Mouse (Mus musculus): Measurements from ENCODE around the gene Cdkn1c. TPM values are rescaled to one million over a fixed set of nuclear protein-coding genes. Genes with fewer than 3 reads are reported as not detected.

Cdkn1c gene
- polyA plus RNA-seq, 1 experiment, result 10.3 TPM

DNA sequence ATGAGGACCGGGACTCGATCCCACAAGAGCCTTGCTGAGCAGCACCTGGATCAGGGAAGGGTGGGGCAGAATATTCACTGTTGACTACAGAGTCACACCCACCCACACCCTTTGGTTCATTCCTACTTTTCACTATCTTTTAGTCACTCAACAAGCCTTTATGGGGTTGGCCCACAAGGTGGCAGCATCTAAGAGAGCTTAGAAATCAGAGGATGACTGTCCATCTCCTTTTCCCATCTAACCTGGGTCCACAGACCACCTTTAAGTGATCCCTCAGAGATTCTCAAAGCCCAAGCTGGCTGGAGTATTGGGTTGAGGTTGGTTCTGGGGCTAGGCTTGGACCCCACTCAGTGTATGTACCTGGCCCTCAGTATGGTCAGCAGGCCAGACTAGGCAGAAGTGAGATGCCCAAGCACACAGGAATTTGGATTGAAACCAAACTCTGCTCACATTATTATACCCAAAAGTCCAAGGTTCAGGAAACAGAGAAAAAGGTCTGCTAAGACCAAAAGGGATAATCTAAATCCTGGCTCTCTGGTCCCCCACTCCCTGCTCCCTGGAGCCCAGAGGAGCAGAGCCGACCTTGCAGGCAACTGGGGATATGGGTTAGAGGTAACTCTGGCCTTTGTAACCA lies 16.0 kb upstream of the Cdkn1c start:
- no peak for DNase-seq
- Histone ChIP-seq H3K36me3 (ENCODE audit: control insufficient read depth, insufficient read depth, low read length) (no peaks in the 10 kb centered on the region), H3K27ac (ENCODE audit: control insufficient read depth, insufficient read depth, low read length) (no peak overlapping the region), H3K4me3 (ENCODE audit: control insufficient read depth, insufficient read depth, low read length) (no peak overlapping the region), H3K4me1 (replicated peaks; ENCODE audit: control insufficient read depth, insufficient read depth, low read length) (no peaks in the 10 kb centered on the region), H3K27me3 (ENCODE audit: control insufficient read depth, insufficient read depth, low read length) (no peaks in the 10 kb centered on the region)
- 95% methylated on average over 3 of the region's 3 CpGs for WGBS
- no peak for TF ChIP-seq CTCF (IDR thresholded peaks at IDR 0.05; ENCODE audit: borderline replicate concordance, control insufficient read depth, extremely low read depth, insufficient read depth, low read length, poor library complexity)
- TF ChIP-seq POLR2A (IDR thresholded peaks at IDR 0.05; ENCODE audit: control insufficient read depth, extremely low read depth, insufficient read depth, low read length, poor library complexity), result no peak

GRCm38 (mm10) chr7:143475876-143476275 lies 15.0 kb upstream of the Cdkn1c start:
- Histone ChIP-seq H3K27ac (ENCODE audit: control insufficient read depth, insufficient read depth, low read length) (no peak overlapping the region), H3K27me3 (ENCODE audit: control insufficient read depth, insufficient read depth, low read length) (no peaks in the 10 kb centered on the region), H3K4me3 (ENCODE audit: control insufficient read depth, insufficient read depth, low read length) (no peak overlapping the region), H3K36me3 (ENCODE audit: control insufficient read depth, insufficient read depth, low read length) (no peaks in the 10 kb centered on the region), H3K4me1 (replicated peaks; ENCODE audit: control insufficient read depth, insufficient read depth, low read length) (no peaks in the 10 kb centered on the region)
- DNase-seq, result no peak
- TF ChIP-seq POLR2A (IDR thresholded peaks at IDR 0.05; ENCODE audit: control insufficient read depth, extremely low read depth, insufficient read depth, low read length, poor library complexity) (no peak), CTCF (IDR thresholded peaks at IDR 0.05; ENCODE audit: borderline replicate concordance, control insufficient read depth, extremely low read depth, insufficient read depth, low read length, poor library complexity) (no peak)
- 45% methylated on average over 11 of the region's 11 CpGs for WGBS

GRCm38 (mm10) chr7:143474811-143475210 lies 14.0 kb upstream of the Cdkn1c start:
- TF ChIP-seq CTCF (IDR thresholded peaks at IDR 0.05; ENCODE audit: borderline replicate concordance, control insufficient read depth, extremely low read depth, insufficient read depth, low read length, poor library complexity), result no peak
- TF ChIP-seq POLR2A (IDR thresholded peaks at IDR 0.05; ENCODE audit: control insufficient read depth, extremely low read depth, insufficient read depth, low read length, poor library complexity), result no peak
- Histone ChIP-seq H3K27ac (ENCODE audit: control insufficient read depth, insufficient read depth, low read length) (no peak overlapping the region), H3K27me3 (ENCODE audit: control insufficient read depth, insufficient read depth, low read length) (no peaks in the 10 kb centered on the region), H3K36me3 (ENCODE audit: control insufficient read depth, insufficient read depth, low read length) (no peaks in the 10 kb centered on the region), H3K4me3 (ENCODE audit: control insufficient read depth, insufficient read depth, low read length) (no peak overlapping the region), H3K4me1 (replicated peaks; ENCODE audit: control insufficient read depth, insufficient read depth, low read length) (no peaks in the 10 kb centered on the region)
- 75% methylated on average over 10 of the region's 10 CpGs for WGBS
- DNase-seq, result no peak

- Histone ChIP-seq H3K4me1 (replicated peaks; ENCODE audit: control insufficient read depth, insufficient read depth, low read length) (no peaks in the 10 kb centered on the region), H3K27me3 (ENCODE audit: control insufficient read depth, insufficient read depth, low read length) (no peaks in the 10 kb centered on the region), H3K36me3 (ENCODE audit: control insufficient read depth, insufficient read depth, low read length) (no peaks in the 10 kb centered on the region), H3K4me3 (ENCODE audit: control insufficient read depth, insufficient read depth, low read length) (no peak within 1 kb of the TSS), H3K27ac (ENCODE audit: control insufficient read depth, insufficient read depth, low read length) (no peak within 1 kb of the TSS)
- 18% methylated on average over 4 of the region's 4 CpGs for WGBS
- TF ChIP-seq POLR2A (IDR thresholded peaks at IDR 0.05; ENCODE audit: control insufficient read depth, extremely low read depth, insufficient read depth, low read length, poor library complexity) (no peak), CTCF (IDR thresholded peaks at IDR 0.05; ENCODE audit: borderline replicate concordance, control insufficient read depth, extremely low read depth, insufficient read depth, low read length, poor library complexity) (no peak)
- no peak for DNase-seq
Observed at GRCm38 (mm10) chr7:143473347-143474101, 12.7 kb upstream of the Cdkn1c start, which contains the start of gene Slc22a18. Gene Slc22a18, plus strand, starts transcription at chr7:143473736.

GRCm38 (mm10) chr7:143469946-143470345 lies 9.1 kb upstream of the Cdkn1c start:
- peak; percentile 71 for DNase-seq
- TF ChIP-seq POLR2A (IDR thresholded peaks at IDR 0.05; ENCODE audit: control insufficient read depth, extremely low read depth, insufficient read depth, low read length, poor library complexity) (no peak), CTCF (IDR thresholded peaks at IDR 0.05; ENCODE audit: borderline replicate concordance, control insufficient read depth, extremely low read depth, insufficient read depth, low read length, poor library complexity) (peak; percentile 87)
- Histone ChIP-seq H3K27me3 (ENCODE audit: control insufficient read depth, insufficient read depth, low read length) (no peaks in the 10 kb centered on the region; the same call in 1 of the 2 replicates), H3K36me3 (ENCODE audit: control insufficient read depth, insufficient read depth, low read length) (no peaks in the 10 kb centered on the region), H3K4me3 (ENCODE audit: control insufficient read depth, insufficient read depth, low read length) (no peak overlapping the region), H3K27ac (ENCODE audit: control insufficient read depth, insufficient read depth, low read length) (no peak overlapping the region), H3K4me1 (replicated peaks; ENCODE audit: control insufficient read depth, insufficient read depth, low read length) (peaks cover 4% of the 10 kb centered on the region)
- 15% methylated on average over 8 of the region's 8 CpGs for WGBS

DNA sequence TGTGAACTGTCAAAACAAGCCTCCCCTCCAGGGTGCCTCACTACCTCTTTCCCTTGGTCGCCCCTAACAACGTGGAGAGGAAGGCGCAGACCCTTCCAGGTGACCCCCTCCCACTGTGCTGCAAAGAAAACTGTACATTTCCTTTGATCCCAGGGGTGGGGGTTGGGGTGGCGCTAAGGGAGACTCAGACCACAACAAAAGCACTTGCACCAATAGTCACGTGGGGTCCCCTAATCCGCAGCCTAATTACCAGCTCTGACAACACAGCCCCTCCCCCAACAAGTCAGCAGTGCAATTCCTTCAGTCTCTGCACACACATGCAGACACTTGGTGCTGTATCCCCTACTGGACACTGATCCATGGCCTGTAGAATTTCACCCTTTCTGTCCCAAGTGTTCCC lies 6.9 kb upstream of the Cdkn1c start:
- H3K27me3 ChIP-seq (ENCODE audit: control insufficient read depth, insufficient read depth, low read length), result peaks cover 13% of the 10 kb centered on the region
- TF ChIP-seq CTCF (IDR thresholded peaks at IDR 0.05; ENCODE audit: borderline replicate concordance, control insufficient read depth, extremely low read depth, insufficient read depth, low read length, poor library complexity) (no peak), POLR2A (IDR thresholded peaks at IDR 0.05; ENCODE audit: control insufficient read depth, extremely low read depth, insufficient read depth, low read length, poor library complexity) (no peak)
- WGBS, result 25% methylated on average over 6 of the region's 6 CpGs
- H3K4me1 ChIP-seq (replicated peaks; ENCODE audit: control insufficient read depth, insufficient read depth, low read length), result peaks cover 9% of the 10 kb centered on the region
- no peaks in the 10 kb centered on the region for H3K36me3 ChIP-seq (ENCODE audit: control insufficient read depth, insufficient read depth, low read length)
- no peak for DNase-seq
- H3K4me3 ChIP-seq (ENCODE audit: control insufficient read depth, insufficient read depth, low read length), result no peak overlapping the region
- no peak overlapping the region for H3K27ac ChIP-seq (ENCODE audit: control insufficient read depth, insufficient read depth, low read length)
